Mouse (Mus musculus) kidney, postnatal 4 days (tissue): ENCODE results near the gene Fbf1.

ENCODE experiments used
- DNase-seq, 2 experiments: peaks; one replicate each; pipeline ENCODE4 v3.0.0; 2021; ENCODE audit warnings: mixed read lengths in 2 of 2

The Fbf1 gene

DNA sequence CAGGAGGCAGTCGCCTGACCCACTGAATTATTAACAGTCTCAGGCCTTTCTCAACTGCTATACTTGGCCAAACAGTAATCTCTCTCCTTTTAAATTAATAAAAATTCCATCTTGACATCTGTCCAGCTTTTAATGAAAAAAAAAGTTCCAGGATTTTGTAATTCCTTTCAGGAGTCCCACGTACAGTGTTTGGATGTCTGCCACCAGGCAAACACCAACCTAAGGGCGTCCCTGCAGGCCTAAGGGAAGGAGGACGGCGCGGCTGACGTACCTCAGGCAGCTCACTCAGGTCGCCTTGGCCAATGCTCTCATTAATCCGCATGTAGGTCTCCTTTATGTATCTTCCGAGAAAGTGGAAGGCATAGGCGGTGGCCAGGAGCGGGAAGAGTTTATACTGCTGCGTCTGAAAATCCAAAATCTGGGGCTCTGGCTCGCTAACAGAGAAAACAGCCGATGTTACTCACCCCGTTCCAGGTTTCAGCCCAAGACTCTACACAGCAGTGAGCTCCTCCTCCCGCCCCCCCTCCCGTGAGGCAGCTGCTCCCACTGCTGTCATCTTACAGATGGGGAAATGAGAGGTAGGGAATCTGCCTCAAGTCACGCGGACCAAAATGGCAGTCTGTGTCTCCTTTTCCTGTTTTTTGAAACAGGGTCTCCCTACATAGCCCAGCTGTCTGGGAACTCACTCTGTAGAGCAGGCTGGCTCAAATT, 10.6 kb upstream of the Fbf1 start:
- no peak for DNase-seq

DNA sequence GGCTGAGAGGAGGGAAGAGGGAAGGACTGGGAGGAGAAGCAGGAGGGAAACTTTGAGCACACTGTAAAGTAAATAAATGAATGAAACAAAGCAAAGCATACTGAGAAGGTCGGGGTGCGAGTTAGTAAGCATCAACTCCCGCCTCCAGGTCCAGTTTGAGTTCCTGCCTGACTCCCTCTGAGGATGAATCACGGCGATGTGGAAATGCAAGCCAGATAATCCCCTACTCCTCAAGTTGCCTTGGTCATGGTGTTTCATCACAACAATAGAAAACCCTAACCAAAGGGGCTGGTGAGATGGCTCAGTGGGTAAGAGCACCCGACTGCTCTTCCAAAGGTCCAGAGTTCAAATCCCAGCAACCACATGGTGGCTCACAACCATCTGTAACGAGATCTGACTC, 8.0 kb upstream of the Fbf1 start:
- no peak for DNase-seq

DNA sequence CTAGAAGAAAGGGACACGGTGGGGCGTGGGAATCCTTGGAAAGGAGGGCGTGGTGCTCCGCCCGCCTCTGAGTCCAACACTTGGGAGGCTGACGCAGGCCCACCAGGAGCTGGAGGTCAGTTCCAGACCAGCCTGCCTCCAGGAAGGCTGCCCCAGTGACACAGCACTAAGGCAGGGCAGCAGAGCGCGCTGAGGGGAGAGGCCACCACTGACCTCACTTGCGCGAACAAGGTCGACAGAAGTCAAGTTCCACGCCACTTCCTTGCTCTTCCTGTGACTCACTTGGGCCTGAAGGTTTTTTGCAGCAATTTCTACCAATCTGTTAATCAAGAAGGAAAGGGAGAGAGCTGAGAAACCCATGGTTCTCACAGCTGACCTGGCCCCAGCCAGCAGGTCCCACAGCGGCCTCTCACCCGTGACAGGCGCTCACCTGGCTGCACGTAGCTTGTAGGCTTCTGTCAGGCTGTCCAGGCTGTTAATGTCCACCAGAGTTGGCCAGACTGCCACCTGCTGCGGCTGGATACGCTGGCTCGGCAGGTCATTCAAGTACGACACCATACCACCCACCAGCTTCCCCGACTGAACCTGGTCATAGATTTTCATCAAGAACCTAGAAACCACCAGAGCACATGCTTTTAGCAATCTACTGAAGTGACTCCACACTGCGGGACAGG, 6.9 kb upstream of the Fbf1 start:
- DNase-seq, result peak; percentile 61 to 80

DNA sequence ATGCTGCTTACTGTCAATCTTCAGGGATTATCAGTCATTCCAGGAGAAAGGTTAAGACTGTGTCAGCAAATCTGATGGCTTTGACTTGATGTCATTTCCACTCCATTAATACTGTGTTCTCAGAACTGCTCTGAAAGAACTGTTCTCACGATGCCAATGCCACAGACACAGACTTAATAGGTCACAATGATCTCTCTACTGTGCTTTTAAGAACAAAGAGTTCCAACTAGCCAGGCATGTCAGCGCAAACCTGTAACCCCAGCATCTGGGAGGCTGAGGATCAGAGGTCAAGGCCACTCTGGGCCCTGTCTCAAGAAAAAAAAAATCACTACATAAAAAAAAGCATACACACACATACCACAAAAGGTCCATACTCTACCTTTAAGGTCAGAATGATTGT, 4.0 kb upstream of the Fbf1 start:
- no peak for DNase-seq

DNA sequence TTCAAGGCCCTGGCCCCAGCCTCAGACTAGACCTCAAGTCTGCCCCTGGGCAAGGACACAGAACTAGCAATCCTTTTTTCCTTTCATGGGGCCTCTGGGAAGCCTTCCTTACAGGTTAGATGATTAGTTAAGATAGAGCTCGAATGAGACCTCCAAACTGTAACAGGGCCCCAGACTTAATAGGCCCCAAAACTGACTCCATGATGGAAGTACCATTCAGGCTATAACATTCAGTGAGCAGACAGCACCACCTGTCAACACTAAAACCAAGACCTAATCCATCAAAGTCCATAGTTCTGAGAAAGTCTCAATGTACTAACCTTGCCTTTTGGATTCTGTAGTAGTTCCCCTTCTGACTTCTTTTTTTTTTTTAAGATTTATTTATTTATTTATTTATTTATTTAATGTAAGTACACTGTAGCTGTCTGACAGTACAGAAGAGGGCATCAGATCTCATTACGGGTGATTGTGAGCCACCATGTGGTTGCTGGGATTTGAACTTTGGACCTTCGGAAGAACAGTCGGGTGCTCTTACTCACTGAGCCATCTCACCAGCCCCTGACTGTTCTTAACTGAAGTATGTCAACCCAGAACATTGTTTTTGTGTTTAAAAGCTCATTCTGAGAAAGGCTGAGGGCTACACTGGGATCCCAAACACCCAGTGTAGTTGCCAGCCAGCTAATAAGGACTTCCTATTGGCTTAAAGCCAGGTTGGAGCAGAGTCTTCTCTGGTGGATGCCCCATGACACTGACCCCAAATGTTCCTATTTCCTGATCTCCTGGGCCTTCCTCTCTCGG, 2.2 kb upstream of the Fbf1 start:
- DNase-seq, result peak in 1 of 2 experiments; percentile 14

DNA sequence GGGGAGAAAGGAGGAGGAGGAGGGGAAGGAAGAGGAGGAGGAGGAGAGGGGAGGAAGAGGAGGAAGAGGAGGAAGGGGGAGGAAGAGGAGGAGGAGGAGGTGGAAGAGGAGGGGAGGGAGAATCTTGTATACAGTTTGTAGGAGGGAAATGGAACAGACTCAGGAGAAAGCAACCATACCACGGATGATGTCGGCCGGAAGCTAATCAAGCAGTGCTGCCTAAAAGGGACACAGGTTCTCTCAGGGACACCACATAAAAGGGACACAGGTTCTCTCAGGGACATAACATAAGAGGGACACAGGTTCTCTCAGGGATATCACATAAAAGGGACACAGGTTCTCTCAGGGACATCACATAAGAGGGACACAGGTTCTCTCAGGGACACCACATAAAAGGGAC, 1.2 kb upstream of the Fbf1 start:
- no peak for DNase-seq

DNA sequence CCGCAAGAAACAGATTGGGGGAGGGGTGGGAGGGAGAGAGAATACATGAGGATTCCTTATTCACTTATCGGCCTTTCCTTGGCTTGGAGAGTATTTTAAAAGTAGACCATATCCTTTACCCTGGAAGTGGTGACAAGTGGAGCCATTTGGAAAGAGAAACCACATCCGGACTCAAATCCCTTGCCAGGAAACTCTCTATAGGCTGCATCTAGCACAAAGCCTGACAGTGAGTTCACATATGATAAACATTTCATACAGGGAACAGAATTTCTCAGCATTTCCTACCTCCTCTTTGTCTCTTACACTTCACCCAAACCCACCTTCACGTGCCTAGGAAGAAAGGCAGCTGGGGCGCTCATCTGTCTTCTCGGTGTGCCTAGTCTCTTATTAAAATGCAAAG, 734 bp downstream of the Fbf1 start:
- no peak for DNase-seq

DNA sequence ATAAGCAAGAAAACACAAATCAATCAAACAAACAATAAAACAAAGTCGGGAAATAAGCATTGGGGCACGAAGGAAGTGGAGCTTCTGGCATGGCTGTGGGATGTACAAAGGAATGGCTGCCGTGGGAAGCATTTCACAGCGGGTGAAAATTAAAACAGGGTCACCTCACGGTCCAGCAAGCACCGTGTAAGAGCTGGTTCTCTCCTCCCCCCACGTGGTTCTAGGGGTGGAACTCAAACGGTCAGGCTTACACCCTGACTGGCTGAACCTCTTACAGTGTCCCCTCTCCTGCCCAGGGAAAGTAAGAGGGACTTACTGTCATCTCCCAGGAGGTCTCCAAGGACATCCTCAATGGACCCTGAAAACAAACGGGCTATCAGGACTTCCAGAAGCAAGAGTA, 5.0 kb downstream of the Fbf1 start:
- peak in 1 of 2 experiments; percentile 61 for DNase-seq

DNA sequence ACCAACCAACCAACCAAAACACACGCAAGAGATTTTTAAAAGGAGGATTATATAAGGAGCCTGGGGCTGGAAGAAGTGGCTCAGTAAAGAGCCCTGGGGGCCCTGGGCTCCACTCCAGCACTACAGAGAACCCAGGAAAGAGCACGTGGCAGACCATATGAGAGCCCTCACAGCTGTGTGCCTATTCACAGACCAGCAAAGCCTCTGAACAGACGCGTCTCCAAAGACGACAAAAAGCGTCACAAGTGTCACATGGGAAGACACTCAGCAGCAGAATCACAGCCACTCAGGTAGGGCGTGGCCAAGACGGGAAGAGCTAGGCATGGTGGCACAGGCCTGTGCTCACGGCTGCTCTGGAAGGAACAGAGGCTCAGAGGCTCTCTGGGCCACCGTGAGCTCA, 5.8 kb downstream of the Fbf1 start:
- peak in 1 of 2 experiments; percentile 23 for DNase-seq

DNA sequence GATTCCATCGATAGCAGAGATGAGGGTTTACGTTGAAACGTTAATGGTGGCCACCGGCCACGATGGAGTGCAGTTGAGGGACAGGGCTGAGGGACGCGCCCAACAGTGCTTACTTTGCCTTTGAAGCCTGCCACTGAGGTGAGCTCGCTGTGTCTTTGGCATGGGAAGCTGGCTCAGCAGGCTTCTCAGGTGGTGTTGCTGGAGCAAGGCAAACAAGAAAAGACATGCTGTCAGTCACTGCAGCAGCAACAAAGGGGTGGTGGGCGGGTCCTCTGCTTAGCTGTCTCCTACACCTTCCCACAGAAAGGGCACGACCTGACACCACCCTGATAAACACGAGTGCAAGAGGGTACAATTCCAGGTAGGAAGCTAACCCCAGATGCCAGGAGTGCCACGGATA, 6.7 kb downstream of the Fbf1 start:
- no peak for DNase-seq

DNA sequence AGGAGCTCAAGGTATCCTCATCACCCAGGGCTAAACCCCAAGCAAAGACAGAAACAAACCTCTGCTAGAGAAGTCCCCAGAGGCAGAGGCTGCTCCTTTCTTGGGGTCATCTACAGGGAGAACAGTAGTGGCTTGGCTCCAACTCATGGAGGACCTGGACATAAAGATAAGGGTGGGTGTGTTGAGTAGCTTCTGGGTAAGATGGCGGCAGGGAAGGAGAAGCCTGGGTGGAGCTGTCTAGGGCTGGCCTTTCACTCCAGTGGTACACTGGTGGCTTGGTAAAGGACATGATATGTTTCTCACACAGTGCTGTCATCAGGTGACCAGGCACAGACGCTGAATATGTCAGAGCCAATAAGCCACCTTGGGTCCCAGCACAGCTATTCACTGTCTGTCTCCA, 17.0 kb downstream of the Fbf1 start:
- DNase-seq, result no peak

DNA sequence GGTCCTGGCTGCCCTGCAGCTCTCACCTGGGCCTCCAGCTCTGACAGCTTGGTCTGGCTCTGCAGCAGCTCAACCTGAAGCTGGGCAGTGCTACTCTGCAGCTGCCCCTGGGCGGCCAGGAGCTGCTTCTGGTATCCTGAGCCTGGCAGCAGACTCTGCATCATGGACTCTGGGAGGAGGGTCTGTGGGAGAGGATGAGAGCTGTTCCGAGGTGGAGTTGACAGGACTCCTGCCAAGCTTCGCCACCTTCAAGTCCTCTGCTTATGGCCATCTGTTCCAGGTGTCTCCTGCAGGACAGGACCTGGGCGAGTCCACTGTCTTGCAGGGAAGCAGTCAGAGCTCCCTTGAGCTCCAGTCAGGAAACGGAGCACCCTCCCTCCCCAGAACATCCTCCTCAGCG, 18.6 kb downstream of the Fbf1 start:
- DNase-seq, result no peak

DNA sequence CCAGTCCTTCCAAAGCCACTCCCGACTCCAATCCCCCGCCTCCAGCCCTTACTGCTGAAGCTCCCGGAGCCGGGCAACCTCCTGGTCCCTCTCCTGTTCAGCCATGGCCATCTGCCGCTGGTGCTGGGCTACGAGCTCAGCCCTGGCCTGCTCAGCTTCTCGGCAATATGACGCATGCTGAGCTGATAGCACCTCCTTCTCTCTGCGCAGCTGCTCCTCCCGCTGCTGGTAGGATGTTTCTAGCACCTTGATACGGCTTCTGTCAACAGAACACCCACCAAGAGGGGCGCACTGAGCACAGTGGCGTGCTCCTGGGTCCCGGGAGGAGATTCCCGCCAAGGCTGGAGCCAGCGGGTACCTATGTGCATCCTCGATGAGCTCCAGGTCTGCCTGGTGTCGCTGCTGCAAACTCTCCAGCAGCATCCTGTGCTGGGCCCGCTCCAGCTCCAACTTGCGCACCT, 19.2 kb downstream of the Fbf1 start:
- DNase-seq, result no peak

DNA sequence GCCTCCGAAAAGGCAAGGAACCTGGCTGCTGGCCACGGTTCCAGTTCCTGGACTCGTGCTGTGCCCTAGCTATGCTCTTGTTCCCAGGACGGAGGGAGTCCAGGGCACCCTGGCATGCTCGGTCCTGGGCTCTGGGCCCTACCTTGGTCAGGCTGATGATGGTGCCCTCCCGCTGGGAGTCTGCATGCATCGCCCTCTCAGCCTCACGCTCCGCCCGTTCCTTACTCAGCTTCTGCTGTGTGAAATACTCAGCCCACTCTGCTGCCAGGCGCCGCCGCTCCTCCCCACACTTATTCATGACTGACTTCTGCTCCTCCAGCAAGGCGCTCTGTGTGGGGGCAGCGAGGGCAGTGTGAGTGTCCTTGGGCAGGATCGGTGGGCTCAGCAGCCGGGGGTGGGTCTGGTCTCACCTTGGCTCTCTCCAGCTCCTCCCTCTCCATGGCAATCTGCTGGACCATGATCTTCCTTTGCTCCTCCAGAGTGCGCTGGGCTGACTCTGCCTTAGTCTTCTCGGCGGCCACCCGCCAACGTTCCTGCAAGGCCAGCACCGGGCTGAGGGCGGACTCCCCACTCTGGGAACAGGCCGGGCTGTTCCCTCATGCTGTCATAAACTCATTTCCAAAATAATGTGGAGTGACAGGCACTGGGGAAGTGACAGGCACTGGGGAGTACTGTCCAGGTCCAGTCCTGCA, 21.5 kb downstream of the Fbf1 start:
- DNase-seq, result peak; percentile 41 to 59

DNA sequence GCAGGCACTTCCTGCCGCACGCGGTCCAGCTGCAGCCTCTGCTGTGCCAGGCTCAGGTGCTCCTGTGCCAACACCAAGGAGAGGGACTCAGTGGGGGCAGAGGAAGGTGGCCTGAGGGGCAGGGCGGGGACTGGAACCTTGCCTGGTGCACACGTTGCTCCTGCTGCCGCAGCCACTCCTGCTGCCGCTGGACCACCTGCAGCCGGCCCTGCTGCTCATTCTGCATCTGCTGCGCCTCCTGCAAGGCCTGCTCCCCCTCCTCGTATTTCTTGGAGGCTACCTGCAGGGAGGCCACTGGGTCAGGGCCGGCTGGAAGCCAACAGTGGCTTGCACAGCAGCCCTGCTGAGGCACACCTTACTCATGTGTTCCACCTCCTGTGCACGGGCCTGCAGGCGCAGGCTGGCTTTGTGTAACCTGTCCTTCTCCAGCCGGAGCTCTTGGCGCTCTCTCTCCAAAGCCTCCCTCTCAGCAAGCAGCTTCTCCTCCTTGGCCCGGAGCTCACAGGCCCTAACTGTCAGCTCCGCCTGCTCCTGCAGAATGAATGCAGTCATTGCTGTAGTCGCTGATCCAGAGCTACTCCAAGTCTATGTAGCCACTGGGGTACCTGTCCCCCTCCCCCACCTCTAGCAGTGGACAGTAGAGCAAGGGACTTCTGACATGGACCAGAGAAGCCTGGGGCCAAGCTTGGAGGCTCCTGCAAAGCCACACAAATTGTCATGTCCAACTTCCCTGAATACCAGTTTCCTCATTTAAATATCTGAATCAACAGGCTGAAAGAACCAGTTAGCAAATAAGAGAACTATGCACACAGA, 22.3 kb downstream of the Fbf1 start:
- DNase-seq, result no peak

DNA sequence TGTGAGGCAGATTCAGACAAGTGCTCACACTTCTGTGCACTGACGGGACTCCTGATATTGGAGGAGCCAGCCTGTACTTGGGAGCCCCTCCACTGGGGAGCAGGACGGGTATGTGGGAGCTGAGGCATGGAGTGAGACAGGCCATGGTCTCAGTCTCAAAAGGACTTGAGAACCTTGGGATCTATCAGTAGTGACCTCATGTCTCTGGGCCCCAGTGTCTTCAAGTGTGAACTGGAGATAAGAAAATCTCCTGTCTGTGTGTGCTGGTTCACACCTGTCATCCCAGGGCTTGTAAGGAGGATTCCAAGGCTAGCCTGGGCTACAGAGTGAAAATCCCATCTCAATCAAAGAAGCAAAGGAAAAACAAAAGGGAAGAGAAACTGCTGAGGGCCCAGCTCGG, 24.5 kb downstream of the Fbf1 start:
- no peak for DNase-seq

DNA sequence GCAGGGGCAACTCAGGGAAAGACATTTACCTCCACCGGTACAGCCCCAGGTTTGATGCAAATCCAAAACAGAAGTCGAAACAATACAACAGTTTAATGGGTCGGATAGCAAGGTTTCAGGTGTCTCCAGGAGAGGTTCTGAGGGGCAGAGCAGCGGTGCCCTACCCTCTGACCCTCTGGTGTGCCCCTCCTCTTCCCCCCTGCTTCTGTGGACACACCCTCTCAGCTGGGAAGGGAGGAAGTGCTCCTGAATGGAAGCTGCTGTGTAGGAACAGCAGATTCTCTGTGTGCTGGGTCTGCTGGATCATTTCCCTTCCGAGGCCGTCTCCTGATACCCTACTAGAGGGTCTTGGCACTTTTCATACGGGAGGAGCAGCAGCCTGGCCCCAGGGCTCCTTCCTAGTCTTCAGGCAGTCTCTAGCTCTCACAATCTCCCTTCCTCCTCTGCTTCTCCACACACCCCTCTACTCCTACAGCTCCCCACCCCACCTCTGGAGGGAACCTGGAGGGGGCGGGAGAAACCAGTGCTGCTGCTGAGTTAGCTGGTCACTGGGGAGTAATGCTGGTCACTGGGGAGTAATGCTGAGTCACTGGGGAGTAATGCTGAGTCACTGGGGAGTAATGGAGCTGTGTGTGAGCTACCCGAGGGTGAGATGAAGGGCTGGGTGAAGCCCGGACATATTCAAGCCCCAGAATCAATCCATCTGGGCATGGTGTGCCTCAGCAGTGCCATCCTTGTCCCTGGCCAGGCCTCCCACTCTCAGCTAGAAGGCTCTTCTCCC, 25.6 kb downstream of the Fbf1 start:
- DNase-seq, result no peak

DNA sequence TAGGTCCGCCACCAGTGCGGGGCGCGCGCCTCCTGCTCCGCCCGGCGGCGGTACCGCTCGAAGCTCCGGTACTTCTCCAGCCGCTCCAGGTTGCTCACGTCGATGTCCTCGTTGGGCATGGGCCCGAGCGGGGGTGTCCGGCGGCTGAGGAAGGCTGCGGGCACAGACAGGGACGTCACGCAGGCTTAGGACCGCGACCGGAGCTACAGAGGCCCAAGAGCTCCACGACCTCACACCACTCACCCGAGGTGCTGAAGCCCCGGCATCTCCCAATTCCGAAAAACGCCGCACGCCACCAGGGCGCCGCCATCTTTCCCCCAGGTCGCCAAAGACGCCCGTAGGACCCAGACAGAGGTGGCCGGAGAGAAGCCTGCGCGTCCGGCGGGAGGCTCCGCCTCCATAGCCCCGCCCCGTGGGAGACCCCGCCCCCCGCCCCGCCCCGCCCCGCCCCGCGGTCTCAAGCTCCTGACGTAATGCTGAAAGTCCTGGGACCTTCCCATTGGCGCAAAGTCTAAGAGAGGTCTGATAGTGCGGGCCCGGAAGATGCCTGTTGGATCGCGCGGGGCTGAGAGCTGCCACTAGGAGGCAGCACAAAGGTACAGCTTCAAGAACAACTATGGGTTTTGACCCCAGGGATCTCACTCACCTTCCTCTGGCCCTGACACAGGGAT, 29.4 kb downstream of the Fbf1 start, which contains the start of gene Mrpl38:
Gene Mrpl38 (minus strand): TSS at position 401 of the 671 bp plus-strand sequence.
- DNase-seq, result peak; percentile 92 to 94

DNA sequence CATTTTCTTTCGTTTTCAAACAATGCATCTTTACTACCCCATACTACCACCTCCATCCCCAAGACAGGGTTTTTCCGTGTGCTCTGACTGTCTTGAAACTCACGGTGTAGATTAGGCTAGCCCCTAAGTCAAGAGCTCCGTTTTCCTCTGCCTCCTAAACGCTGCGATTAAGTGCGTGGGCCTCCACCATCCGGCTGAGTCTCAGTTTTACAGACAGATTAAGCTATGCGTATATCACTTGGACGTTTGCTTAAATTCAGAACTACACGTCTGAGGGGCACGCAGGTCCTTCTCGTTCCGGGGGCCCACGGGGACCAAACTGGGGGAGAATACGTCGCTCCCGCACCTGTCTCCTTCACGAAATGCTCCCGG, 29.9 kb downstream of the Fbf1 start:
- DNase-seq, result no peak

DNA sequence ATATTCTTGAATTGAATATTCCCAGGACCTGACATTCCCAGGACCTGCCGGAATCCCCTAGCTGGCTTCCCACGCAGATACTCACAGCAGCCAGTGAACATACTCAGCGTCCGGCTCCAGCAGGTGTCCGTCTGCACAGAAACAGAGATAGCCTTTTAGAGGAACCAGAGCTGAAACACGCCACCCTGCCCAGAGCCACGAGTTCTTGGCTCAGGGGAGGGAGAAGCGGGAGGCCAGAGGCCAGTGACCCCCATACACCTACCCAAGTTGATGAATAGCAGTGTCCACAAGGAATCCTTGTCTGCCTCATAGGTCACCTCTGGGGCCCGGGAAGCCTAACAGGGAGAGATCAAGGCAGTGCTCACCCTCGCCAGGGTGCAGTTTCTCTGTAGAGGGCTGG, 33.8 kb downstream of the Fbf1 start:
- no peak for DNase-seq

DNA sequence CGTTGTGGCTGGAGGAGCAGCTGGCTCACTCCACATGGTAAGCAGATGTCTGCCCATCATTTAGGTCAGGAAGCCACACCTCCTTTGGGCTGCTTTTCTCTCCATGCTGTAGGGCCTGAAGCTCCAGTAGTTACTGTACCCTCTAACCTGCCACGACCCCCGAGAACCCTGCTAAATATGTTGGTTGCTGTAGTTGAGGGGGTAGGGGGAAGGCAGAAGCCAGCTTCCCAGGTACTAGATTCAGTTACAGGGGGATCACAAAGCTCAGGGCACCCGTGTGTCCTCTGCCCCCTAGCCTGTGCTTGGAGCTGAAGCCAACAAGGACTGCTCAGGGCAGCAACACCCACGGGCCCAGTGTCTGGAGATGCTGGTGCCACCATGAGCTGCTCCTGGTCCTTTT, 34.5 kb downstream of the Fbf1 start:
- DNase-seq, result no peak
